Mouse (Mus musculus): ENCODE measurements at regions not wholly inside any gene's neighbourhood (a gene's known extent, or its start where the extent isn't known, plus 50 kb on each side); places are given as distances from the start of the nearest gene placed in this dataset.

DNA sequence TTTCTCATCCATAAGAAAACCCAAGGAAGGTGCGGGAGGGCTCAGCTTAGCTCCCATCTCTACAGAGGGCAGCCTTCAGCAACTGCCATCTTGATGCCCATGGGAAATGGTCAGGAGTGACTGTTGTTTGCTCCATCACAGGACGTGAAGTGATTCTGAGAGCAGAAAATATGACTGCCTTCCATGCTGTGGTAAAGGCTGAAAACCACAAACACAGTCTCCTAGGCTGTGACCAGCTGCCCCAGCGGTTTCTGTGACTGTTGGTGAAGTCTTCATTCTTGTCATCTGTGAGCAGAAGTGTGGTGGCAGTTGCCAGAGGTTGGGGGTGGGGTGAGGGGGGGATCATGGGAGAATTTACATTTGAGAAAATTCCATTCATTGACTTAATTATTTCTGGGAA, 53.9 kb upstream of the Klf4 start:
- TF ChIP-seq CTCF (IDR thresholded peaks at IDR 0.05; ENCODE audit: low read depth) (no peak), EP300 (optimal IDR thresholded peaks at IDR 0.05) (no peak)

Measured in stomach, postnatal 0 days (tissue).